11 mouse cellular contexts compared by ENCODE assay signal in genomic region chrX:11748278-11748677, GRCm38 (mm10).
A peak's percentile ranks its signal among the peaks of the same experiment; 100 is the strongest.
DNase-seq lines count a peak whose midpoint lies in the region; ATAC-seq lines count a peak whose summit lies in the region.
"Had no signal": no experiment of that assay in that cellular context is flagged by ENCODE, and none has a peak within 500 bp of the region (broad histone marks: within the 10 kb centered on the region; RNA-seq: fewer than 3 reads in every experiment).

No protein-coding gene starts in this region.

- no peak overlapping the region for H3K4me3 ChIP-seq in hindbrain, embryonic 16.5 days (ENCODE audit: low read length)
- H3K4me3 ChIP-seq: intestine, embryonic 15.5 days had no signal

- H3K4me1 ChIP-seq in hindbrain, embryonic 16.5 days (ENCODE audit: control insufficient read depth, insufficient read depth, low read depth, low read length): no peaks in the 10 kb centered on the region
- H3K4me1 ChIP-seq: intestine, embryonic 15.5 days had no signal

- no peaks in the 10 kb centered on the region; the same call in 1 of the 2 replicates for H3K27me3 ChIP-seq in hindbrain, embryonic 16.5 days (replicated peaks; ENCODE audit: control insufficient read depth, insufficient read depth, low read length)
- H3K27me3 ChIP-seq: intestine, embryonic 15.5 days had no signal

- H3K9me3 ChIP-seq in hindbrain, embryonic 16.5 days (ENCODE audit: control insufficient read depth, low read length): no peaks in the 10 kb centered on the region
- H3K9me3 ChIP-seq: intestine, embryonic 15.5 days had no signal

- no peak overlapping the region for H3K27ac ChIP-seq in hindbrain, embryonic 16.5 days (ENCODE audit: low read depth, low read length)
- H3K27ac ChIP-seq: intestine, embryonic 15.5 days had no signal

- H3K9ac ChIP-seq in hindbrain, embryonic 16.5 days (ENCODE audit: low read depth, low read length): no peak overlapping the region
- H3K9ac ChIP-seq: intestine, embryonic 15.5 days had no signal

- H3K4me2 ChIP-seq in hindbrain, embryonic 16.5 days (ENCODE audit: low read length): no peak overlapping the region
- H3K4me2 ChIP-seq: intestine, embryonic 15.5 days had no signal

- WGBS in hindbrain, embryonic 16.5 days: 24% methylated on average over 4 of the region's 4 CpGs

- H3K36me3 ChIP-seq in hindbrain, embryonic 16.5 days (ENCODE audit: control insufficient read depth, insufficient read depth, low read length): no peaks in the 10 kb centered on the region
- H3K36me3 ChIP-seq: intestine, embryonic 15.5 days had no signal

- ATAC-seq in hindbrain, embryonic 16.5 days: no peak
- ATAC-seq: forebrain, embryonic 14.5 days; intestine, embryonic 15.5 days had no signal

- DNase-seq in ovary, postnatal 36 days (ENCODE audit: low spot score): peak; percentile 57
- no peak for DNase-seq in ovary, adult 18-20 months (ENCODE audit: low spot score)
- peak; percentile 82 to 86 for DNase-seq in adrenal gland, postnatal 36 days
- DNase-seq in gastrocnemius, adult 8-10 months (ENCODE audit: low spot score in 2 of 2): peak; percentile 58 to 80
- DNase-seq in kidney, postnatal 4 days: peak; percentile 11 to 19
- no peak for DNase-seq in embryo, embryonic 10 days (ENCODE audit: low spot score)
- no peak for DNase-seq in lung, postnatal 10 days
- DNase-seq: liver had no signal

Comparison
In these comparisons a context has a peak if more than half of its experiments do, and no peak if none do; other contexts are left out.
1. DNase-seq: peak in ovary, postnatal 36 days (single experiment), adrenal gland, postnatal 36 days (2 of 2), gastrocnemius, adult 8-10 months (2 of 2) and kidney, postnatal 4 days (2 of 2); none in ovary, adult 18-20 months (single experiment), embryo, embryonic 10 days (single experiment) and lung, postnatal 10 days (single experiment).